Mouse (Mus musculus) kidney, embryonic 16.5 days (tissue): ENCODE results near the gene Cry2. TPM values are rescaled to one million over a fixed set of nuclear protein-coding genes. Genes with fewer than 3 reads are reported as not detected.

Source experiments
- ATAC-seq: fragments of 200-750 bp; cut with Nextera tagmentation; 2 replicates; pipeline ENCODE4 v1.8.0; 2017; ENCODE audit warnings: moderate TSS enrichment; ENCODE audit not compliant: low FRiP score, low TSS enrichment
- H3K27ac ChIP-seq: fragments of 300-500 bp; sonication (generic); 2 replicates; pipeline ENCODE4 v1.5.1; 2014; ENCODE audit warnings: low read length
- H3K27me3 ChIP-seq: fragments of 300-500 bp; sonication (generic); 2 replicates; pipeline ENCODE4 v1.6.1; 2014; ENCODE audit warnings: low read length, control low read depth, mixed read lengths; ENCODE audit not compliant: insufficient read depth
- H3K36me3 ChIP-seq: fragments of 300-500 bp; sonication (generic); 2 replicates; pipeline ENCODE4 v1.6.1; 2014; ENCODE audit warnings: low read length, control low read depth, mixed read lengths; ENCODE audit not compliant: insufficient read depth
- H3K4me1 ChIP-seq: fragments of 300-500 bp; sonication (generic); 2 replicates; pipeline ENCODE4 v1.6.1; 2014; ENCODE audit warnings: low read length, control low read depth, mixed read lengths; ENCODE audit not compliant: insufficient read depth
- H3K4me2 ChIP-seq: fragments of 300-500 bp; sonication (generic); replicated peaks from 2 replicates; pipeline ENCODE4 v1.6.1; 2014; ENCODE audit warnings: low read depth, low read length
- H3K4me3 ChIP-seq: fragments of 300-500 bp; sonication (generic); 2 replicates; pipeline ENCODE4 v1.5.1; 2014; ENCODE audit warnings: mild to moderate bottlenecking, low read length
- H3K9ac ChIP-seq: fragments of 300-500 bp; sonication (generic); replicated peaks from 2 replicates; pipeline ENCODE4 v1.6.1; 2014; ENCODE audit warnings: low read length
- H3K9me3 ChIP-seq: fragments of 300-500 bp; sonication (generic); 2 replicates; pipeline ENCODE4 v1.6.1; 2016; ENCODE audit warnings: low read length, control low read depth
- WGBS: fragments of 180-500 bp; shearing (Covaris S2); extraction: QIAGEN DNeasy Blood & Tissue Kit; methylation state at CpG from one replicate; pipeline ENCODE4 v1.1.7; 2014; 5-methylcytosine and 5-hydroxymethylcytosine counted together
- polyA plus RNA-seq: library from polyadenylated mRNA; unstranded; fragments of >200 nt; fragmentation: Nextera tagmentation; extraction: Ambion mirVana; gene quantifications from 2 replicates; pipeline ENCODE4 v1.2.1, GENCODE M21; 2015

The Cry2 gene
- polyA plus RNA-seq, 1 experiment from 2014 or later, result 21.7 TPM

DNA sequence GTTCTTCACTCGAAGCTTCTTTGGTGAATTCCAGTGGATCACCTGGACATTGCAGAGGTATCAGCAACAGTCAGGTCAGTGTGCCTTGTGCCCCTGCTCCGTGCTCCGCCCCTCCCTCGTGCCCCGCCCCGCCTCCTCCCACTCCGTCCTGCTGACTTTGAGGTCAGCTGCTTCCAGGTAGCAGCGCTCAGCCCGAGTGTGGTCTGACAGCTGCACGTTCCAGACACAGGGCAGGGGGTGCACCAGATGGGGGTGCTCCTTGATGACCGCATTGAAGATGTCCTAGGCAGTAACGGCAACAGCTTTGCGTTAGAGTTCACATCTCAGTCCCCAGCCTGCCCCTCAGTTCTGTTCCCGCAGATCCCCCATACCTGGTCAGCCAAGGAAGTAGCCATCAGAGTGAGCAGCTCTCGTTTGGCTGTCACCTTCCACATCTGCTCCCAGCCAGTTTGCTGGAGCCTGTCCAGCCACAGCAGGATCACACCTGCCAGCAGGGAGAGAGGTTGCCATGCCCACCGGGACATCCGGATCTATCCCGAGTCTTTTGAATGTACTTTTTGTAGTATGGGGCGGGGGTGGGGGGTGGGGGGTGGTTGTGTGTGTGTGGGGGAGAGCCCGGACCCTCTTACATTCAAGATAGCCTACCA lies 66.3 kb downstream of the Cry2 start:
- 35% methylated on average over 20 of the region's 20 CpGs for WGBS
- Histone ChIP-seq H3K9ac (no peak overlapping the region), H3K36me3 (peaks cover 14% of the 10 kb centered on the region)

DNA sequence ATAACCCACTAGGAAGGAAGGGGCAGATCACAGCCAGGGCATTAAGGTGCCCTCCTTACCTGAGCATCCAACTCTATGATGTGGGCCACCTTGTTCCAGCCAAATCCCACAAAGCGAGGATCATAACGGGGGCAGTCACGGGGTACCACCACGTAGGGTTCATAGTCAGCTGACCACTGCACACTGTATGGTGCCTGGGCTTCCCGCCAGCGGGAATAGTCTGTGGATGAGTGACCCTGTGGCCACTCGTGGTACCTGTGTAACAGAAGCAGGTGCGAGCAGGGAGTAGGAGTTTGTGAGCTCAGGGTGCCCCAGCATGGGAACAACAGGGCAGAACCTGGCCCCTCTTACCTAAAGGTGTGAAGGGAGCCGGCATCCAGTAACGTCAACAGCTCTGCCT lies 68.3 kb downstream of the Cry2 start:
- peaks cover 19% of the 10 kb centered on the region for H3K36me3 ChIP-seq
- H3K4me2 ChIP-seq, result no peak overlapping the region
- no peak for ATAC-seq
- no peak overlapping the region for H3K9ac ChIP-seq
- no peak overlapping the region for H3K4me3 ChIP-seq
- WGBS, result 91% methylated on average over 10 of the region's 10 CpGs
- peaks cover 17% of the 10 kb centered on the region for H3K4me1 ChIP-seq
- H3K9me3 ChIP-seq, result no peaks in the 10 kb centered on the region
- H3K27ac ChIP-seq, result no peak overlapping the region
- 0 out of 2 replicates have a peak, but pooled peaks cover 7% of the 10 kb centered on the region for H3K27me3 ChIP-seq

More for the DNA sequence above, 66.3 kb downstream of the Cry2 start:
- H3K27me3 ChIP-seq, result 0 out of 2 replicates have a peak, but pooled peaks cover 7% of the 10 kb centered on the region
- H3K9me3 ChIP-seq, result no peaks in the 10 kb centered on the region
- no peak for ATAC-seq
- no peak overlapping the region for H3K27ac ChIP-seq
- peaks cover 31% of the 10 kb centered on the region for H3K4me1 ChIP-seq
- no peak overlapping the region for H3K4me2 ChIP-seq
- H3K4me3 ChIP-seq, result no peak overlapping the region

- H3K27me3 ChIP-seq, result no peaks in the 10 kb centered on the region
- no peak overlapping the region for H3K4me3 ChIP-seq
- no peak overlapping the region for H3K27ac ChIP-seq
- H3K4me2 ChIP-seq, result no peak overlapping the region
- no peak overlapping the region for H3K9ac ChIP-seq
- H3K4me1 ChIP-seq, result peaks cover 11% of the 10 kb centered on the region
- peaks cover 31% of the 10 kb centered on the region for H3K36me3 ChIP-seq
- WGBS, result 79% methylated on average over 4 of the region's 4 CpGs
- no peaks in the 10 kb centered on the region for H3K9me3 ChIP-seq
- ATAC-seq, result no peak
Measured at GRCm38 (mm10) chr2:92364086-92364485, 69.8 kb downstream of the Cry2 start.

DNA sequence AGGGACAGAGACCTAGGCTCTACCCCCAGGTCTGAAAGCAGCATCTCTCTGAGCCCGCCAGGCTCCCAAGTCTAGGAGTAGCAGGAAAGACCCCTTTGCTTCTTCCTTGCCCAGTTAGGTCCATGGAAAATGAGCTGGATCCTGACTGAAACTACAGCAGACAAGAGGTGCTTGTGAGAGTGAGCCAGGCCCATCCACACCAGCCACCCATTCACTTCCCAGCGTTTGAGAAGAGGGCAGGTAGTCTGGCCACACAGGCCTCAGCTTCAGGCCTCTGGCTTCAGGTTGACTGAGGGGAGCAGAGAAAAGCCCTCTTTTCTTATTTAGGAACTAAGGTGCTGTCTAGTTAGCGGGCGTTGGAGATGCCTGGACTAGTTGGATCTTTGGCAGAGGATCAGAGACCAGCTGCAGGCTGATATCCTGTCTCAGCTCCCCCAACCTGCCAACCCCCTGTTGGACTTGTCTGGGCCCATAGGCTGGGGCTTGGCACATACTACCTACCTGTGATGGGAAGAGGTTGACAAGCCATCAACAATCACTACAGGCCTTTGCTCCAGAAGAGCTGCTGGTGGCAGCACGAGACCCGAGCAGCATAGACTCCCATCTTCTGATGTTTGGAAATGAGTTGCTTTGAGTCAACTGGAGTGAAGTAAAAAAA lies 71.1 kb downstream of the Cry2 start:
- peaks cover 10% of the 10 kb centered on the region for H3K4me1 ChIP-seq
- peaks cover 36% of the 10 kb centered on the region for H3K36me3 ChIP-seq
- 93% methylated on average over 6 of the region's 6 CpGs for WGBS

GRCm38 (mm10) chr2:92361795-92362194 lies 72.0 kb downstream of the Cry2 start:
- H3K27me3 ChIP-seq, result no peaks in the 10 kb centered on the region
- no peak overlapping the region for H3K27ac ChIP-seq
- H3K9me3 ChIP-seq, result no peaks in the 10 kb centered on the region
- H3K36me3 ChIP-seq, result peaks cover 45% of the 10 kb centered on the region
- 76% methylated on average over 8 of the region's 8 CpGs for WGBS
- H3K4me1 ChIP-seq, result peaks cover 8% of the 10 kb centered on the region
- ATAC-seq, result 0 out of 2 replicates have a peak, but pooled peaks have one; percentile 10
- no peak overlapping the region for H3K4me3 ChIP-seq
- no peak overlapping the region for H3K4me2 ChIP-seq
- H3K9ac ChIP-seq, result no peak overlapping the region

More for the DNA sequence above, 71.1 kb downstream of the Cry2 start:
- Histone ChIP-seq H3K9ac (no peak overlapping the region), H3K9me3 (no peaks in the 10 kb centered on the region), H3K4me2 (no peak overlapping the region), H3K4me3 (no peak overlapping the region), H3K27ac (no peak overlapping the region), H3K27me3 (no peaks in the 10 kb centered on the region)
- ATAC-seq, result no peak

GRCm38 (mm10) chr2:92360893-92361292 lies 73.0 kb downstream of the Cry2 start:
- Histone ChIP-seq H3K9ac (no peak overlapping the region), H3K4me1 (peaks cover 8% of the 10 kb centered on the region), H3K4me2 (0 out of 2 replicates have a peak overlapping the region, but pooled peaks have one; percentile 2), H3K27ac (peak overlapping the region; percentile 59), H3K4me3 (no peak overlapping the region), H3K9me3 (no peaks in the 10 kb centered on the region), H3K27me3 (no peaks in the 10 kb centered on the region), H3K36me3 (peaks cover 45% of the 10 kb centered on the region)
- peak; percentile 77; the same call in 1 of the 2 replicates for ATAC-seq
- WGBS, result 23% methylated on average over 12 of the region's 12 CpGs

- peaks cover 39% of the 10 kb centered on the region for H3K36me3 ChIP-seq
Measured at GRCm38 (mm10) chr2:92360186-92360823, 73.5 kb downstream of the Cry2 start.

DNA sequence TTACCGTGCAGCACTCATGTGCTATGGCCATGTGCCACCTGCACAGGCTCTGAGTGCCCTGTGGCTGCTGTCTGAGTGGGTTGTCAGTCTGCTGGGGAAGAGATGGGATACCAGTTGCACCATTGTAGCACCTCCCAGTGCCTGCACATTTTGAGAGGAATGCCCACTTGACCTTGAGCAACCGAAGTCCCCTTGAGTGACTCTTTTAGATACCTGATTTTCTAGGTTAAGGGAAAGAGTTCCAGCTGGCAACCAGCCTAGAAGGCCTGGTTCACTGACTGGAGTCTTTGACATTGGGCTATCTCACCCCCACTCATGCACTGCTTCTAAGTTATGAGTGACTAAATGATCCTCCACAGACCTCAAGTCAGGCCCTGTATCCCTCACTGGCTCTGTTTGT lies 74.5 kb downstream of the Cry2 start:
- peaks cover 8% of the 10 kb centered on the region for H3K4me1 ChIP-seq
- WGBS, result 87% methylated on average over 2 of the region's 2 CpGs
- H3K9ac ChIP-seq, result no peak overlapping the region
- H3K9me3 ChIP-seq, result no peaks in the 10 kb centered on the region
- H3K27ac ChIP-seq, result no peak overlapping the region
- H3K27me3 ChIP-seq, result no peaks in the 10 kb centered on the region
- H3K4me3 ChIP-seq, result no peak overlapping the region
- no peak for ATAC-seq
- no peak overlapping the region for H3K4me2 ChIP-seq
- H3K36me3 ChIP-seq, result peaks cover 39% of the 10 kb centered on the region

More at GRCm38 (mm10) chr2:92360186-92360823, 73.5 kb downstream of the Cry2 start:
- Histone ChIP-seq H3K4me1 (peaks cover 8% of the 10 kb centered on the region), H3K9ac (no peak overlapping the region), H3K4me3 (no peak overlapping the region), H3K27me3 (no peaks in the 10 kb centered on the region), H3K27ac (peak overlapping the region; percentile 59), H3K9me3 (no peaks in the 10 kb centered on the region), H3K4me2 (0 out of 2 replicates have a peak overlapping the region, but pooled peaks have one; percentile 2)
- 50% methylated on average over 25 of the region's 25 CpGs for WGBS
- peak; percentile 42; the same call in 1 of the 2 replicates for ATAC-seq

DNA sequence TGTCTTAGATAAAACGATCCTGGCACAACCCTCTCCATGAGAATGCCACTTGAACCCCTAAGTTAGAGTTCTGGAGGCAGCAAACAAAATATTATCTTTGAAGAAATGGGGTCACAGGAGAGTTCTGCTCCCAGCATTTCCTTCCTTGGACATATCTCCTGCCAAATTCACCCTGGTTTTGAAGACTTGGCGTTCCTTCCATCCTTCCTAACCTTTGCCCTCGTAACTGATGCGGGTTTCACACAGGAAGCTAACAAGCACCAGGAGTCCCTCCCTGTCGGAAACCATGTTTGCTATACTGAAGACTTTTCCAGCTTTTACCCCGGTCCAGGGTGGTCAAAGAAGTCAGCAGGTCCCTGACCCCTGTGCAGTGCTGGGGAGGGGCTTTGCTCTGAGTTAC lies 79.6 kb downstream of the Cry2 start:
- H3K4me2 ChIP-seq, result no peak overlapping the region
- peaks cover 27% of the 10 kb centered on the region for H3K36me3 ChIP-seq
- peaks cover 10% of the 10 kb centered on the region for H3K4me1 ChIP-seq
- no peak overlapping the region for H3K4me3 ChIP-seq
- no peak for ATAC-seq
- no peak overlapping the region for H3K9ac ChIP-seq
- WGBS, result 38% methylated on average over 6 of the region's 6 CpGs
- H3K27ac ChIP-seq, result no peak overlapping the region
- no peaks in the 10 kb centered on the region for H3K27me3 ChIP-seq
- no peaks in the 10 kb centered on the region for H3K9me3 ChIP-seq
